In genomic region chr15:98776280-98777004, GRCm38 (mm10) we compare ENCODE assay signal across 9 mouse cellular contexts. TPM values are rescaled to one million over a fixed set of nuclear protein-coding genes. Genes with fewer than 3 reads are reported as not detected.
DNase-seq lines count a peak whose midpoint lies in the region; ATAC-seq and TF ChIP-seq lines count a peak whose summit lies in the region.
"Had no signal": no experiment of that assay in that cellular context is flagged by ENCODE, and none has a peak within 500 bp of the region (broad histone marks: within the 10 kb centered on the region; RNA-seq: fewer than 3 reads in every experiment).

No protein-coding gene starts in this region.

- peak overlapping the region; percentile 28 for H3K9ac ChIP-seq in heart, embryonic 15.5 days
- peak overlapping the region; percentile 54 for H3K9ac ChIP-seq in midbrain, embryonic 16.5 days (ENCODE audit: low read depth, low read length)

- peaks cover 83% of the 10 kb centered on the region for H3K4me1 ChIP-seq in E14TG2a.4 (replicated peaks; ENCODE audit: low read depth, low read length)
- peaks cover 62% of the 10 kb centered on the region for H3K4me1 ChIP-seq in heart, embryonic 15.5 days (replicated peaks)
- H3K4me1 ChIP-seq in midbrain, embryonic 16.5 days (ENCODE audit: control insufficient read depth, insufficient read depth, low read length), result peaks cover 12% of the 10 kb centered on the region; the same call in 1 of the 2 replicates

- ATAC-seq in heart, embryonic 15.5 days (replicated peaks; ENCODE audit: insufficient number of reproducible peaks, insufficient read depth, low FRiP score, low read depth), result peak; percentile 69
- 0 out of 2 replicates have a peak, but pooled peaks have one; percentile 47 for ATAC-seq in midbrain, embryonic 16.5 days

- peak overlapping the region; percentile 66 for H3K4me2 ChIP-seq in heart, embryonic 15.5 days
- peak overlapping the region; percentile 41 for H3K4me2 ChIP-seq in midbrain, embryonic 16.5 days (ENCODE audit: low read length)

- 2% methylated on average over 62 of the region's 62 CpGs for WGBS in heart, embryonic 15.5 days
- under 1% methylated on average over 61 of the region's 62 CpGs for WGBS in midbrain, embryonic 16.5 days

- H3K27me3 ChIP-seq in E14TG2a.4 (ENCODE audit: insufficient read depth, low read length), result peaks cover 98% of the 10 kb centered on the region
- H3K27me3 ChIP-seq in heart, embryonic 15.5 days, result peaks cover 100% of the 10 kb centered on the region
- peaks cover 89% of the 10 kb centered on the region for H3K27me3 ChIP-seq in midbrain, embryonic 16.5 days (ENCODE audit: control insufficient read depth, insufficient read depth, low read depth, low read length)

- no peak for TF ChIP-seq CTCF in E14TG2a.4 (conservative IDR thresholded peaks at IDR 0.05; ENCODE audit: low read length)

- no peak overlapping the region for H3K27ac ChIP-seq in heart, embryonic 15.5 days
- no peak overlapping the region for H3K27ac ChIP-seq in midbrain, embryonic 16.5 days (ENCODE audit: low read length)

- peak; percentile 54 for DNase-seq in adrenal gland, adult 2 months
- no peak for DNase-seq in adrenal gland, adult 18-20 months (ENCODE audit: low spot score in 2 of 2)
- peak; percentile 53 to 71 for DNase-seq in kidney, postnatal 4 days
- no peak for DNase-seq in frontal cortex, postnatal 25 days (ENCODE audit: low spot score in 2 of 2)
- no peak for DNase-seq in right cerebral cortex, postnatal 10 days (ENCODE audit: low spot score in 2 of 2)

- H3K36me3 ChIP-seq in E14TG2a.4 (ENCODE audit: insufficient read depth, low read length), result no peaks in the 10 kb centered on the region
- H3K36me3 ChIP-seq in heart, embryonic 15.5 days, result no peaks in the 10 kb centered on the region
- no peaks in the 10 kb centered on the region for H3K36me3 ChIP-seq in midbrain, embryonic 16.5 days (ENCODE audit: control insufficient read depth, insufficient read depth, low read length)

- peak overlapping the region; percentile 57 for H3K4me3 ChIP-seq in E14TG2a.4 (replicated peaks; ENCODE audit: low read length)
- H3K4me3 ChIP-seq in heart, embryonic 15.5 days, result peak overlapping the region; percentile 39
- peak overlapping the region; percentile 25 for H3K4me3 ChIP-seq in midbrain, embryonic 16.5 days (ENCODE audit: low read depth, low read length)

- no peaks in the 10 kb centered on the region for H3K9me3 ChIP-seq in E14TG2a.4 (ENCODE audit: low read length)
- no peaks in the 10 kb centered on the region for H3K9me3 ChIP-seq in heart, embryonic 15.5 days (replicated peaks)
- no peaks in the 10 kb centered on the region; the same call in 1 of the 2 replicates for H3K9me3 ChIP-seq in midbrain, embryonic 16.5 days (replicated peaks; ENCODE audit: control insufficient read depth, low read length, poor library complexity, severe bottlenecking)

RNA-seq across cellular contexts. Expression of gene Wnt10b, which starts 1.5 kb away (rescaled TPM):
- 1 to 10 TPM in 1 of 2 experiments, under 1 TPM in 1; 0.84 to 2.2 TPM for total RNA-seq in adrenal gland, adult 2 months (2021)
- 0.45 and 2.2 TPM in 2 replicates for polyA plus RNA-seq in adrenal gland, adult 2 months (2012; rRNA removed)
- total RNA-seq in adrenal gland, adult 18-20 months (2021), result 1 to 10 TPM in 1 of 2 experiments, under 1 TPM in 1; 0.36 to 3.1 TPM
- polyA plus RNA-seq in heart, embryonic 15.5 days (2015; fragmentation: Nextera tagmentation; extraction: Ambion mirVana), result 0.46 TPM in 1 of 2 replicates, not detected in the other
- not detected in 2 replicates for polyA plus RNA-seq in midbrain, embryonic 16.5 days (2015; fragmentation: Nextera tagmentation; extraction: Ambion mirVana)

RNA-seq across cellular contexts. Expression of gene Wnt1, which starts 13.2 kb away (rescaled TPM):
- not detected for total RNA-seq in adrenal gland, adult 2 months (2021)
- polyA plus RNA-seq in adrenal gland, adult 2 months (2012; rRNA removed), result 0.08 TPM in 1 of 2 replicates, not detected in the other
- total RNA-seq in adrenal gland, adult 18-20 months (2021), result not detected
- not detected in 2 replicates for polyA plus RNA-seq in heart, embryonic 15.5 days (2015; fragmentation: Nextera tagmentation; extraction: Ambion mirVana)
- 1.2 and 1.3 TPM in 2 replicates for polyA plus RNA-seq in midbrain, embryonic 16.5 days (2015; fragmentation: Nextera tagmentation; extraction: Ambion mirVana)
- total RNA-seq: hematopoietic stem cell, adult 5-6 weeks had no signal

RNA-seq across cellular contexts. Expression of gene Arf3, which starts 13.4 kb away (rescaled TPM):
- 100 to 1,000 TPM; 130 to 136 TPM for total RNA-seq in adrenal gland, adult 2 months (2021)
- 82.4 and 106 TPM in 2 replicates for polyA plus RNA-seq in adrenal gland, adult 2 months (2012; rRNA removed)
- 100 to 1,000 TPM; 104 to 145 TPM for total RNA-seq in adrenal gland, adult 18-20 months (2021)
- polyA plus RNA-seq in heart, embryonic 15.5 days (2015; fragmentation: Nextera tagmentation; extraction: Ambion mirVana), result 29.5 and 41.5 TPM in 2 replicates
- polyA plus RNA-seq in midbrain, embryonic 16.5 days (2015; fragmentation: Nextera tagmentation; extraction: Ambion mirVana), result 96.4 and 102 TPM in 2 replicates

RNA-seq across cellular contexts. Expression of gene Ddn, which starts 32.8 kb away (rescaled TPM):
- total RNA-seq in adrenal gland, adult 2 months (2021), result under 1 TPM in 1 of 2 experiments, not detected in 1; 0.35 TPM
- 0.03 and 0.08 TPM in 2 replicates for polyA plus RNA-seq in adrenal gland, adult 2 months (2012; rRNA removed)
- total RNA-seq in adrenal gland, adult 18-20 months (2021), result not detected
- polyA plus RNA-seq in heart, embryonic 15.5 days (2015; fragmentation: Nextera tagmentation; extraction: Ambion mirVana), result 0.32 and 0.66 TPM in 2 replicates
- 0.35 and 0.42 TPM in 2 replicates for polyA plus RNA-seq in midbrain, embryonic 16.5 days (2015; fragmentation: Nextera tagmentation; extraction: Ambion mirVana)

RNA-seq across cellular contexts. Expression of gene Fkbp11, which starts 48.4 kb away (rescaled TPM):
- 1 to 10 TPM; 4.9 to 9.3 TPM for total RNA-seq in adrenal gland, adult 2 months (2021)
- 8.4 and 10.0 TPM in 2 replicates for polyA plus RNA-seq in adrenal gland, adult 2 months (2012; rRNA removed)
- 1 to 10 TPM; 4.7 to 6.7 TPM for total RNA-seq in adrenal gland, adult 18-20 months (2021)
- 20.9 and 26.6 TPM in 2 replicates for polyA plus RNA-seq in heart, embryonic 15.5 days (2015; fragmentation: Nextera tagmentation; extraction: Ambion mirVana)
- polyA plus RNA-seq in midbrain, embryonic 16.5 days (2015; fragmentation: Nextera tagmentation; extraction: Ambion mirVana), result 2.3 and 4.0 TPM in 2 replicates

Comparison
In these comparisons a context has a peak if more than half of its experiments do, and no peak if none do; other contexts are left out.
1. DNase-seq: peak in adrenal gland, adult 2 months (single experiment) and kidney, postnatal 4 days (2 of 2); none in adrenal gland, adult 18-20 months (0 of 2), frontal cortex, postnatal 25 days (0 of 2) and right cerebral cortex, postnatal 10 days (0 of 2).
2. Peak in every context shown above with its lines, with median percentiles within 50 percentile points of each other: H3K4me3 ChIP-seq.